In the genomic region with DNA sequence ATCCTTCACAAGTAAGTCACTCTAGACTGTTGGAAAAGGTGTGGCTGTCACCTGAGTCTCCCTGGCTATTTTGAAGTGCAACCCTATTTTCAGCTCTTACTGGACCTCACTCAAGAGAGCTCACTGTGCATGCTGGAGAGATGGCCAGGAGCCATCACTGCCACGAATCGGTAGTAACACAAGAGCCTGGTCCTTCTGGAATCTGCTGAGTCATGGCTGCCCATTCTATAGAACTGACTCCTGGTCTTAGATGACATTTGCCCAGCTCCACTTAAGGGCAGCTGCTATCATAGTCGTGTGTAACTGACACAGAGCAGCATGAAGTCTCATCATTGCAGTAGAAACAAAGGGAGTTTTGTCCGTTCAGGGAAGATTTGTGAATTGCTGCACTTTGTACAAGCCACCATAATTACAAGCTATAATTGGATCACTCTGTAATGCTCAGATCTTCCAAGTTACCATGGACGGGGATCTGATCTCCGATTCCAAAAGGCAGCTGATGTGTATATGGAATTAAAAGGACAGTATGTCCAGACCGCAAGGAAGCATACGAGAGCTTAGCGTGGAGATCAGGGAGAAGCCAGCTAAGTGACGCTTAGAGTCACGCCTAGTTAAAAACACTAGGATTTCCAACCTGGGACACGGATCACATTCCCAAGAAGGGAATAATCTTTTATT, we compare ENCODE assay signal across 15 mouse cellular contexts. TPM values are rescaled to one million over a fixed set of nuclear protein-coding genes. Genes with fewer than 3 reads are reported as not detected.
DNase-seq lines count a peak whose midpoint lies in the region; ATAC-seq and TF ChIP-seq lines count a peak whose summit lies in the region.
"Had no signal": no experiment of that assay in that cellular context is flagged by ENCODE, and none has a peak within 500 bp of the region (broad histone marks: within the 10 kb centered on the region; RNA-seq: fewer than 3 reads in every experiment).

No protein-coding gene starts in this region.

- in situ Hi-C loops in ES-E14 (cut with MboI; ENCODE audit: low sequenced_read_pairs in 2 of 2, unreplicated experiment in 2 of 2) = no loop called here

- 71% methylated on average over 12 of the region's 12 CpGs for WGBS in liver, embryonic 12.5 days (ENCODE audit: insufficient replicate concordance)

- H3K4me1 ChIP-seq in ES-E14 (ENCODE audit: control insufficient read depth in 2 of 2, insufficient read depth in 2 of 2, low read length in 2 of 2, poor library complexity in 1 of 2) = peaks cover 0 to 2% of the 10 kb centered on the region in 2 experiments; a peak in 1 of 4 replicates
- no peaks in the 10 kb centered on the region for H3K4me1 ChIP-seq in liver, embryonic 12.5 days
- H3K4me1 ChIP-seq: embryonic facial prominence, embryonic 12.5 days; hindbrain, embryonic 13.5 days; kidney, embryonic 15.5 days; limb, embryonic 12.5 days; midbrain, embryonic 10.5 days had no signal

- no peak for ATAC-seq in liver, embryonic 12.5 days

- DNase-seq in gastrocnemius, adult 8-10 months (ENCODE audit: low spot score in 2 of 2) = peak; percentile 42 to 74
- no peak for DNase-seq in gastrocnemius, postnatal 10 days
- DNase-seq in 416B (ENCODE audit: low read depth) (peak; percentile 46), ES-E14 (ENCODE audit: low read depth, low spot score) (no peak)
- DNase-seq in heart, adult 9 months (ENCODE audit: low spot score in 2 of 2) = peak; percentile 49 to 64
- no peak for DNase-seq in frontal cortex, postnatal 10 days (ENCODE audit: low spot score in 2 of 2)
- no peak for DNase-seq in layer of hippocampus, adult 8-10 months (ENCODE audit: low spot score in 2 of 2)
- DNase-seq: lung, embryonic 14.5 days; right cerebral cortex, adult 18-20 months had no signal

- H3K27me3 ChIP-seq in liver, embryonic 12.5 days (replicated peaks) = no peaks in the 10 kb centered on the region
- H3K27me3 ChIP-seq: embryonic facial prominence, embryonic 12.5 days; hindbrain, embryonic 13.5 days; kidney, embryonic 15.5 days; limb, embryonic 12.5 days had no signal

- H3K4me3 ChIP-seq in ES-E14 (ENCODE audit: insufficient read depth in 1 of 2, low read depth in 1 of 2, low read length in 2 of 2, poor library complexity in 1 of 2, severe bottlenecking in 1 of 2) = no peak overlapping the region
- no peak overlapping the region for H3K4me3 ChIP-seq in liver, embryonic 12.5 days
- H3K4me3 ChIP-seq: embryonic facial prominence, embryonic 12.5 days; hindbrain, embryonic 13.5 days; kidney, embryonic 15.5 days; limb, embryonic 12.5 days; midbrain, embryonic 10.5 days had no signal

- H3K9ac ChIP-seq in ES-E14 (ENCODE audit: insufficient read depth, low read depth, low read length, poor library complexity, severe bottlenecking) = no peak overlapping the region
- H3K9ac ChIP-seq in liver, embryonic 12.5 days = no peak overlapping the region
- H3K9ac ChIP-seq: embryonic facial prominence, embryonic 12.5 days; hindbrain, embryonic 13.5 days; kidney, embryonic 15.5 days; limb, embryonic 12.5 days; lung, embryonic 14.5 days had no signal

- H3K27ac ChIP-seq in ES-E14 (ENCODE audit: insufficient read depth, low read depth, low read length, poor library complexity, severe bottlenecking) = no peak overlapping the region
- H3K27ac ChIP-seq in liver, embryonic 12.5 days = no peak overlapping the region
- H3K27ac ChIP-seq: embryonic facial prominence, embryonic 12.5 days; hindbrain, embryonic 13.5 days; kidney, embryonic 15.5 days; limb, embryonic 12.5 days; midbrain, embryonic 10.5 days had no signal

- no peak overlapping the region for H3K4me2 ChIP-seq in liver, embryonic 12.5 days
- H3K4me2 ChIP-seq: embryonic facial prominence, embryonic 12.5 days; hindbrain, embryonic 13.5 days; kidney, embryonic 15.5 days; limb, embryonic 12.5 days; lung, embryonic 14.5 days had no signal

- H3K9me3 ChIP-seq in ES-E14 (ENCODE audit: control insufficient read depth, insufficient read depth, low read depth, low read length) = no peaks in the 10 kb centered on the region
- no peaks in the 10 kb centered on the region for H3K9me3 ChIP-seq in liver, embryonic 12.5 days (replicated peaks)
- H3K9me3 ChIP-seq: embryonic facial prominence, embryonic 12.5 days; hindbrain, embryonic 13.5 days; kidney, embryonic 15.5 days; limb, embryonic 12.5 days; midbrain, embryonic 10.5 days had no signal

- no peaks in the 10 kb centered on the region for H3K36me3 ChIP-seq in ES-E14 (ENCODE audit: control insufficient read depth, insufficient read depth, low read length, poor library complexity, severe bottlenecking)
- H3K36me3 ChIP-seq in liver, embryonic 12.5 days = no peaks in the 10 kb centered on the region
- H3K36me3 ChIP-seq: embryonic facial prominence, embryonic 12.5 days; kidney, embryonic 15.5 days; midbrain, embryonic 10.5 days had no signal

TF ChIP-seq in ES-E14, 5 proteins besides CTCF, POLR2A, EP300 and RAD21:
- TF ChIP-seq CHD2 (IDR thresholded peaks at IDR 0.05; ENCODE audit: low read depth, low read length) (no peak), MAFK (IDR thresholded peaks at IDR 0.05; ENCODE audit: insufficient read depth, low read depth, low read length) (peak; percentile 76)

RNA-seq across cellular contexts. Expression of a gene that starts 40.0 kb away (rescaled TPM):
- total RNA-seq in gastrocnemius, adult 8-10 months (2022) = under 1 TPM in 2 of 4 experiments, not detected in 2; 0.47 to 0.91 TPM
- total RNA-seq in gastrocnemius, postnatal 10 days (2021) = under 1 TPM in 1 of 2 experiments, not detected in 1; 0.25 TPM
- total RNA-seq in ES-E14 (2012; rRNA removed) = 2.6 and 2.9 TPM in 2 replicates
- 0.31 and 0.48 TPM in 2 replicates for polyA plus RNA-seq in liver, embryonic 12.5 days (2016; fragmentation: Nextera tagmentation; extraction: Ambion mirVana)
- total RNA-seq in layer of hippocampus, adult 8-10 months (2022) = under 1 TPM in 1 of 4 experiments, not detected in 3; 0.31 TPM

Comparison
In these comparisons a context has a peak if more than half of its experiments do, and no peak if none do; other contexts are left out.
1. DNase-seq: peak in gastrocnemius, adult 8-10 months (2 of 2), 416B (single experiment) and heart, adult 9 months (2 of 2); none in gastrocnemius, postnatal 10 days (single experiment), ES-E14 (single experiment), frontal cortex, postnatal 10 days (0 of 2) and layer of hippocampus, adult 8-10 months (0 of 2).